Mouse (Mus musculus): ENCODE results near the gene 2010003K11Rik. TPM values are rescaled to one million over a fixed set of nuclear protein-coding genes. Genes with fewer than 3 reads are reported as not detected.

Gene 2010003K11Rik
- polyA plus RNA-seq, 1 experiment from 2014 or later: 7.6 TPM

GRCm38 (mm10) chr19:4515746-4516145 is 17.4 kb upstream of the 2010003K11Rik start:
- 43% methylated on average over 2 of the region's 2 CpGs for WGBS
- Histone ChIP-seq H3K9me3 (no peaks in the 10 kb centered on the region), H3K4me3 (replicated peaks) (no peak overlapping the region), H3K4me1 (replicated peaks) (peaks cover 10% of the 10 kb centered on the region; the same call in 1 of the 2 replicates), H3K27ac (no peak overlapping the region), H3K27me3 (replicated peaks) (no peaks in the 10 kb centered on the region; the same call in 1 of the 2 replicates), H3K4me2 (replicated peaks) (no peak overlapping the region), H3K9ac (no peak overlapping the region), H3K36me3 (no peaks in the 10 kb centered on the region)
- ATAC-seq: no peak

- H3K4me2 ChIP-seq (replicated peaks): no peak overlapping the region
- H3K36me3 ChIP-seq: no peaks in the 10 kb centered on the region
- no peak overlapping the region for H3K4me3 ChIP-seq (replicated peaks)
- no peaks in the 10 kb centered on the region for H3K9me3 ChIP-seq
- ATAC-seq: no peak
- H3K9ac ChIP-seq: no peak overlapping the region
- 72% methylated on average over 4 of the region's 4 CpGs for WGBS
- H3K27me3 ChIP-seq (replicated peaks): no peaks in the 10 kb centered on the region; the same call in 1 of the 2 replicates
- no peak overlapping the region for H3K27ac ChIP-seq
- peaks cover 12% of the 10 kb centered on the region; the same call in 1 of the 2 replicates for H3K4me1 ChIP-seq (replicated peaks)
Measured at GRCm38 (mm10) chr19:4513236-4513858, 15.0 kb upstream of the 2010003K11Rik start.

GRCm38 (mm10) chr19:4511116-4511841 is 12.9 kb upstream of the 2010003K11Rik start:
- peak overlapping the region; percentile 86 for H3K4me2 ChIP-seq (replicated peaks)
- peak overlapping the region; percentile 75 for H3K4me3 ChIP-seq (replicated peaks)
- H3K27me3 ChIP-seq (replicated peaks): no peaks in the 10 kb centered on the region; the same call in 1 of the 2 replicates
- WGBS: 11% methylated on average over 13 of the region's 13 CpGs
- peaks cover 12% of the 10 kb centered on the region; the same call in 1 of the 2 replicates for H3K4me1 ChIP-seq (replicated peaks)
- H3K9ac ChIP-seq: peak overlapping the region; percentile 47; the same call in 1 of the 2 replicates
- no peaks in the 10 kb centered on the region for H3K9me3 ChIP-seq
- no peak for ATAC-seq
- H3K27ac ChIP-seq: no peak overlapping the region
- no peaks in the 10 kb centered on the region for H3K36me3 ChIP-seq

GRCm38 (mm10) chr19:4509986-4510963 is 11.9 kb upstream of the 2010003K11Rik start, which contains the start of gene Pcx:
TSS of gene Pcx (plus strand) at chr19:4510472.
- no peaks in the 10 kb centered on the region for H3K9me3 ChIP-seq
- H3K27ac ChIP-seq: no peak within 1 kb of the TSS

GRCm38 (mm10) chr19:4507746-4508145 is 9.4 kb upstream of the 2010003K11Rik start:
- 50% methylated on average over 3 of the region's 3 CpGs for WGBS
- H3K9ac ChIP-seq: no peak overlapping the region
- peaks cover 4% of the 10 kb centered on the region; the same call in 1 of the 2 replicates for H3K4me1 ChIP-seq (replicated peaks)
- H3K4me2 ChIP-seq (replicated peaks): no peak overlapping the region
- H3K36me3 ChIP-seq: no peaks in the 10 kb centered on the region
- H3K4me3 ChIP-seq (replicated peaks): no peak overlapping the region
- H3K27ac ChIP-seq: peak overlapping the region; percentile 56; the same call in 1 of the 2 replicates
- H3K27me3 ChIP-seq (replicated peaks): no peaks in the 10 kb centered on the region; the same call in 1 of the 2 replicates
- ATAC-seq: no peak
- no peaks in the 10 kb centered on the region for H3K9me3 ChIP-seq

More at GRCm38 (mm10) chr19:4509986-4510963, 11.9 kb upstream of the 2010003K11Rik start, which contains the start of gene Pcx:
- Histone ChIP-seq H3K4me2 (replicated peaks) (peak within 1 kb of the TSS; percentile 86), H3K27me3 (replicated peaks) (no peaks in the 10 kb centered on the region; the same call in 1 of the 2 replicates), H3K36me3 (no peaks in the 10 kb centered on the region), H3K4me3 (replicated peaks) (peak within 1 kb of the TSS; percentile 75), H3K9ac (peak within 1 kb of the TSS; percentile 47), H3K4me1 (replicated peaks) (peaks cover 4% of the 10 kb centered on the region; the same call in 1 of the 2 replicates)
- WGBS: under 1% methylated on average over 81 of the region's 82 CpGs
- ATAC-seq: peak; percentile 100

- H3K27ac ChIP-seq: no peak overlapping the region
- no peak overlapping the region for H3K4me2 ChIP-seq (replicated peaks)
- H3K9ac ChIP-seq: no peak overlapping the region
- no peaks in the 10 kb centered on the region for H3K36me3 ChIP-seq
- 100% methylated on average over 1 of the region's 1 CpGs for WGBS
- no peak overlapping the region for H3K4me3 ChIP-seq (replicated peaks)
- H3K9me3 ChIP-seq: no peaks in the 10 kb centered on the region
- no peak for ATAC-seq
- no peaks in the 10 kb centered on the region for H3K4me1 ChIP-seq (replicated peaks)
- no peaks in the 10 kb centered on the region for H3K27me3 ChIP-seq (replicated peaks)
Measured at GRCm38 (mm10) chr19:4504830-4505229, 6.4 kb upstream of the 2010003K11Rik start.

GRCm38 (mm10) chr19:4502701-4503100 is 4.3 kb upstream of the 2010003K11Rik start:
- no peak for ATAC-seq
- H3K9ac ChIP-seq: no peak overlapping the region
- no peak overlapping the region for H3K4me2 ChIP-seq (replicated peaks)
- H3K36me3 ChIP-seq: no peaks in the 10 kb centered on the region
- WGBS: 69% methylated on average over 2 of the region's 2 CpGs
- H3K4me1 ChIP-seq (replicated peaks): peaks cover 5% of the 10 kb centered on the region
- H3K4me3 ChIP-seq (replicated peaks): no peak overlapping the region
- H3K27ac ChIP-seq: no peak overlapping the region
- no peaks in the 10 kb centered on the region for H3K27me3 ChIP-seq (replicated peaks)
- no peaks in the 10 kb centered on the region for H3K9me3 ChIP-seq

- no peaks in the 10 kb centered on the region for H3K9me3 ChIP-seq
- no peak overlapping the region for H3K9ac ChIP-seq
- H3K4me3 ChIP-seq (replicated peaks): no peak overlapping the region
- no peaks in the 10 kb centered on the region for H3K36me3 ChIP-seq
- H3K27ac ChIP-seq: peak overlapping the region; percentile 60; the same call in 1 of the 2 replicates
- peaks cover 15% of the 10 kb centered on the region for H3K4me1 ChIP-seq (replicated peaks)
- peak overlapping the region; percentile 35; the same call in 1 of the 2 replicates for H3K4me2 ChIP-seq (replicated peaks)
- H3K27me3 ChIP-seq (replicated peaks): no peaks in the 10 kb centered on the region
- WGBS: 6% methylated on average over 4 of the region's 4 CpGs
- peak; percentile 50 for ATAC-seq
Measured at GRCm38 (mm10) chr19:4497263-4497973, 965 bp downstream of the 2010003K11Rik start.

- H3K27ac ChIP-seq: peak overlapping the region; percentile 60
Measured at GRCm38 (mm10) chr19:4496535-4497262, 1.7 kb downstream of the 2010003K11Rik start.

GRCm38 (mm10) chr19:4495814-4496213 is 2.6 kb downstream of the 2010003K11Rik start:
- 87% methylated on average over 5 of the region's 5 CpGs for WGBS
- H3K4me2 ChIP-seq (replicated peaks): no peak overlapping the region
- no peak overlapping the region for H3K4me3 ChIP-seq (replicated peaks)
- no peaks in the 10 kb centered on the region for H3K9me3 ChIP-seq
- peaks cover 15% of the 10 kb centered on the region for H3K4me1 ChIP-seq (replicated peaks)
- ATAC-seq: no peak
- H3K36me3 ChIP-seq: no peaks in the 10 kb centered on the region
- H3K27me3 ChIP-seq (replicated peaks): no peaks in the 10 kb centered on the region
- no peak overlapping the region for H3K9ac ChIP-seq
- H3K27ac ChIP-seq: no peak overlapping the region

More at GRCm38 (mm10) chr19:4496535-4497262, 1.7 kb downstream of the 2010003K11Rik start:
- 75% methylated on average over 3 of the region's 3 CpGs for WGBS
- H3K4me3 ChIP-seq (replicated peaks): no peak overlapping the region
- peak; percentile 81 for ATAC-seq
- H3K36me3 ChIP-seq: no peaks in the 10 kb centered on the region
- H3K4me1 ChIP-seq (replicated peaks): peaks cover 15% of the 10 kb centered on the region
- peak overlapping the region; percentile 35; the same call in 1 of the 2 replicates for H3K4me2 ChIP-seq (replicated peaks)
- no peak overlapping the region for H3K9ac ChIP-seq
- H3K9me3 ChIP-seq: no peaks in the 10 kb centered on the region
- no peaks in the 10 kb centered on the region for H3K27me3 ChIP-seq (replicated peaks)

All from intestine, embryonic 15.5 days (tissue).